Mouse (Mus musculus): ENCODE results near the gene Dnaic1. TPM values are rescaled to one million over a fixed set of nuclear protein-coding genes. Genes with fewer than 3 reads are reported as not detected.

Gene Dnaic1
- polyA plus RNA-seq, 1 experiment from 2014 or later, result 8.9 TPM

GRCm38 (mm10) chr4:41662723-41663122 lies 93.1 kb downstream of the Dnaic1 start:
- Histone ChIP-seq H3K4me2 (replicated peaks; ENCODE audit: low read depth, low read length) (no peak overlapping the region), H3K27ac (ENCODE audit: low read length) (no peak overlapping the region), H3K36me3 (ENCODE audit: insufficient read depth, low read length) (no peaks in the 10 kb centered on the region), H3K27me3 (replicated peaks; ENCODE audit: insufficient read depth, low read length) (no peaks in the 10 kb centered on the region), H3K9me3 (ENCODE audit: low read length) (no peaks in the 10 kb centered on the region), H3K9ac (replicated peaks; ENCODE audit: low read depth) (no peak overlapping the region), H3K4me3 (ENCODE audit: low read depth, low read length) (no peak overlapping the region), H3K4me1 (ENCODE audit: insufficient read depth, low read depth, low read length) (no peaks in the 10 kb centered on the region; the same call in 1 of the 2 replicates)
- WGBS, result 70% methylated on average over 11 of the region's 11 CpGs
- ATAC-seq (no peak), DNase-seq (ENCODE audit: low spot score) (no peak)
- TF ChIP-seq CTCF (IDR thresholded peaks at IDR 0.05), result no peak
- no peak for TF ChIP-seq EP300 (IDR thresholded peaks at IDR 0.05)

- WGBS, result 37% methylated on average over 9 of the region's 9 CpGs
- no peak overlapping the region for H3K4me2 ChIP-seq (replicated peaks; ENCODE audit: low read depth, low read length)
- DNase-seq (ENCODE audit: low spot score), result no peak
- no peaks in the 10 kb centered on the region for H3K36me3 ChIP-seq (ENCODE audit: insufficient read depth, low read length)
- H3K27ac ChIP-seq (ENCODE audit: low read length), result no peak overlapping the region
- H3K4me3 ChIP-seq (ENCODE audit: low read depth, low read length), result no peak overlapping the region
- no peaks in the 10 kb centered on the region for H3K27me3 ChIP-seq (replicated peaks; ENCODE audit: insufficient read depth, low read length)
- no peaks in the 10 kb centered on the region for H3K9me3 ChIP-seq (ENCODE audit: low read length)
- no peaks in the 10 kb centered on the region; the same call in 1 of the 2 replicates for H3K4me1 ChIP-seq (ENCODE audit: insufficient read depth, low read depth, low read length)
- ATAC-seq, result no peak
- no peak for TF ChIP-seq CTCF (IDR thresholded peaks at IDR 0.05)
- TF ChIP-seq EP300 (IDR thresholded peaks at IDR 0.05), result no peak
- no peak overlapping the region for H3K9ac ChIP-seq (replicated peaks; ENCODE audit: low read depth)
These were observed 94.0 kb downstream of the Dnaic1 start for GRCm38 (mm10) chr4:41663614-41664013.

GRCm38 (mm10) chr4:41664533-41664932 lies 95.0 kb downstream of the Dnaic1 start:
- Histone ChIP-seq H3K4me3 (ENCODE audit: low read depth, low read length) (no peak overlapping the region), H3K9me3 (ENCODE audit: low read length) (no peaks in the 10 kb centered on the region), H3K27me3 (replicated peaks; ENCODE audit: insufficient read depth, low read length) (no peaks in the 10 kb centered on the region), H3K36me3 (ENCODE audit: insufficient read depth, low read length) (no peaks in the 10 kb centered on the region), H3K27ac (ENCODE audit: low read length) (no peak overlapping the region), H3K9ac (replicated peaks; ENCODE audit: low read depth) (no peak overlapping the region), H3K4me1 (ENCODE audit: insufficient read depth, low read depth, low read length) (no peaks in the 10 kb centered on the region; the same call in 1 of the 2 replicates), H3K4me2 (replicated peaks; ENCODE audit: low read depth, low read length) (no peak overlapping the region)
- no peak for ATAC-seq
- DNase-seq (ENCODE audit: low spot score), result no peak
- TF ChIP-seq EP300 (IDR thresholded peaks at IDR 0.05) (no peak), CTCF (IDR thresholded peaks at IDR 0.05) (no peak)
- 38% methylated on average over 7 of the region's 7 CpGs for WGBS

- no peak overlapping the region for H3K4me3 ChIP-seq (ENCODE audit: low read depth, low read length)
- DNase-seq (ENCODE audit: low spot score) (no peak), ATAC-seq (peak; percentile 41; the same call in 1 of the 2 replicates)
- H3K36me3 ChIP-seq (ENCODE audit: insufficient read depth, low read length), result no peaks in the 10 kb centered on the region
- 14% methylated on average over 1 of the region's 8 CpGs for WGBS
- no peak for TF ChIP-seq CTCF (IDR thresholded peaks at IDR 0.05)
- no peak for TF ChIP-seq EP300 (IDR thresholded peaks at IDR 0.05)
- no peaks in the 10 kb centered on the region for H3K9me3 ChIP-seq (ENCODE audit: low read length)
- H3K9ac ChIP-seq (replicated peaks; ENCODE audit: low read depth), result no peak overlapping the region
- no peak overlapping the region for H3K27ac ChIP-seq (ENCODE audit: low read length)
- no peaks in the 10 kb centered on the region for H3K27me3 ChIP-seq (replicated peaks; ENCODE audit: insufficient read depth, low read length)
- H3K4me1 ChIP-seq (ENCODE audit: insufficient read depth, low read depth, low read length), result no peaks in the 10 kb centered on the region; the same call in 1 of the 2 replicates
- H3K4me2 ChIP-seq (replicated peaks; ENCODE audit: low read depth, low read length), result no peak overlapping the region
These were observed 95.6 kb downstream of the Dnaic1 start for GRCm38 (mm10) chr4:41665009-41665675.

DNA sequence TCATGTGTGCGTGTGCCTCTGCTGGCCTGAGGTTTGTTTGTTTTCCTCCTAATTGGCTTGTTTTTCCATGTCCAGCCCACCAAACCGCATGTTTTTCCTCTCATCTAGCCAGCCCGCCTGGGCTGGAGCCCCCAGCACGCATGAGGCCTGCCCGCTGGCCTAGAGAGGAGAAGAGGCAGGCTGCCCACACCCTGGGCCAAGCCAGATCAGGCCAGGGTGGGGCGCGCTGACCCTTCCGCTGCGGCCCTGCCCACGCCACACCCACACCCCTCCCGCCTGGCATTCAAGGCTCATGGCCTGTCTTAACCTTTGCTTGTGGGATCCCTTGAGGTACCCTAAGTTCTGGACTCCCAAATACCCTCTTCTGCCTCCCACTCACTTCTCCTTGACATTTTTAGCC lies 97.1 kb downstream of the Dnaic1 start:
- H3K9ac ChIP-seq (replicated peaks; ENCODE audit: low read depth), result no peak overlapping the region
- no peak overlapping the region for H3K4me2 ChIP-seq (replicated peaks; ENCODE audit: low read depth, low read length)
- WGBS, result 85% methylated on average over 9 of the region's 11 CpGs
- no peaks in the 10 kb centered on the region for H3K9me3 ChIP-seq (ENCODE audit: low read length)
- H3K27me3 ChIP-seq (replicated peaks; ENCODE audit: insufficient read depth, low read length), result no peaks in the 10 kb centered on the region
- no peaks in the 10 kb centered on the region for H3K36me3 ChIP-seq (ENCODE audit: insufficient read depth, low read length)
- no peak for ATAC-seq
- TF ChIP-seq CTCF (IDR thresholded peaks at IDR 0.05), result no peak
- H3K4me1 ChIP-seq (ENCODE audit: insufficient read depth, low read depth, low read length), result no peaks in the 10 kb centered on the region; the same call in 1 of the 2 replicates
- no peak overlapping the region for H3K27ac ChIP-seq (ENCODE audit: low read length)
- DNase-seq (ENCODE audit: low spot score), result no peak
- no peak overlapping the region for H3K4me3 ChIP-seq (ENCODE audit: low read depth, low read length)

DNA sequence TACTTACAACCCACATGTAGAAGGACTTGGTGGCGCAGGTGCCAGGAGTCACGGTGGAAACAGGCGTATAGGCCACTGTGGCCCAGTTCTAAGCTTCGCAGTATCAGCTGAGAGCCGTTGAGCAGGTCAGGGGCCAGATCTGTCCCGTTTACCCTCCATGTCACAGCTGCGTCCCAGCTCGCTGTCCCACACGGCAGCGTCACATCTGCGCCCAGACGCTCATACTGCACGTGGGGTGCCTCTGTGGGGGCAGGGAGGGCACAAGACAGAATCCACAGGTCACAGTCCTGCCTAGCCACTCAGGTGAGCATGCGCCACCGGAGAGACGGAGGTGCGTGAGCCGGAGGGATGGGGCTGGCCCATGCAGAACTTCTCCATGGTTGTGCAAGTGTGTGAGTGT lies 101.3 kb downstream of the Dnaic1 start:
- Histone ChIP-seq H3K9me3 (ENCODE audit: low read length) (no peaks in the 10 kb centered on the region), H3K4me2 (replicated peaks; ENCODE audit: low read depth, low read length) (no peak overlapping the region), H3K27me3 (replicated peaks; ENCODE audit: insufficient read depth, low read length) (no peaks in the 10 kb centered on the region), H3K4me1 (ENCODE audit: insufficient read depth, low read depth, low read length) (no peaks in the 10 kb centered on the region), H3K36me3 (ENCODE audit: insufficient read depth, low read length) (no peaks in the 10 kb centered on the region), H3K9ac (replicated peaks; ENCODE audit: low read depth) (no peak overlapping the region), H3K4me3 (ENCODE audit: low read depth, low read length) (no peak overlapping the region), H3K27ac (ENCODE audit: low read length) (no peak overlapping the region)
- 81% methylated on average over 18 of the region's 18 CpGs for WGBS
- DNase-seq (ENCODE audit: low spot score) (no peak), ATAC-seq (no peak)
- no peak for TF ChIP-seq EP300 (IDR thresholded peaks at IDR 0.05)
- no peak for TF ChIP-seq CTCF (IDR thresholded peaks at IDR 0.05)
